Mouse (Mus musculus): Measurements from ENCODE around the gene Eps8l3. TPM values are rescaled to one million over a fixed set of nuclear protein-coding genes. Genes with fewer than 3 reads are reported as not detected.

Eps8l3 gene
- not detected in 2 replicates for polyA plus RNA-seq (2012; rRNA removed; ENCODE audit: low replicate concordance)

DNA sequence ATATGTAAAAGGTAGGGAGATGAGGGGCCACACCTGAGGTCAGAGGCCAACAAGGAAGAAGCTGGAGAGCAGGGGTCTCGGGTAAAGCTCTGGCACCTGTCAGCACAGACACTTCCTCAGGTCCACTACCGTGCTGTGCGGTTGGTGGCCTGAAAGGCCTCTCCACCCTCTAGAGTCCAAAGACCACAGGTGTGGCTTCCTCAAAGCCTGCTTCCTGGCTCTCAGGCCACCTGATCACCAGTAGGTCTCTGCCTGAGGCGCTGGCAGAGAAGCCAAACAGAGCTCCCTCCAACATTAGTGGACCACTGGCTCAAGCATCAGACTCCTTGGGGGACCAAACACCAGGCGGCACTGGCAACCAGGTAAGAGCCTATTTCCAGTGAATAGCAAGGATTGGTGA lies at the start of gene Eps8l3:
TSS of gene Eps8l3 (plus strand) at position 225 of the 400 bp plus-strand sequence.

DNA sequence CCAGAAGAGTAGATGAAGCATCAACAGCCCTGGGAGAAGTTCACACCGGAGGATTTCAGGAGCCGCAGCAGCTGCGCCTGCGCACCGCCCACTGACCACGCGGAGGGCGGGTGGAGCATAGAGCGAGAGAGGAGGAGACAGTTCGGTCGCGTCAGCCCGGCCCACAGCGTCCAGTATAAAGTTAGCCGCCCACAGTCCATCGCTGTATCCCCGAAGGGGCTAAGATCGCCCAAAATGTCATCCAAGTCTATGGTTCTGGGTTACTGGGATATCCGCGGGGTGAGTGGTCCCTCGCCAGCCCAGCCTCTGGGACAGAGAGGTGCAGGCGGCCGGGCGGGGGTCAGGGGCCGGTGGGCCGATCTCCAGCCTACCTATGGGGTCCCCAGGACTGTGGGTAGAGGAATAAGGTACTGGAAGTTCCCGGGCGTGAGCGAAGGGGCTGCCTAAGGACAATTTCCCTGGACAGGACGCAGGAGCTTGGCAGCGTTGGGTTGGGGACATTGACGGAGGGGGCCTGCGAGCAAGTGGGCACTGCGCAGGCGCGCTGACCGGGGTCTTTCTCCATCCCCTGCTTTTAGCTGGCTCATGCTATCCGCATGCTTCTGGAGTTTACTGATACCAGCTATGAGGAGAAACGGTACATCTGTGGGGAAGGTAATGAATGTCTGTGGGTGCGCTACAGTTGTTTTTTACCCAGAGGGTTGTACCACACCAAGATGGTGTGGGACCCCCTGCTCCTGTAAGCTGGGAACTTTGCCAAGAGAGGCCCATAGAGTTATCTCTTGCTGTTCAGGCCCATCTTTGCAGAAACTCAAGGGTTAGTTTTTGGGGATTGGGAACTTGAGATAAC lies 18.9 kb downstream of the Eps8l3 start, which contains the start of gene Gstm5:
TSS of gene Gstm5 (plus strand) at position 102 of the 850 bp plus-strand sequence.

DNA sequence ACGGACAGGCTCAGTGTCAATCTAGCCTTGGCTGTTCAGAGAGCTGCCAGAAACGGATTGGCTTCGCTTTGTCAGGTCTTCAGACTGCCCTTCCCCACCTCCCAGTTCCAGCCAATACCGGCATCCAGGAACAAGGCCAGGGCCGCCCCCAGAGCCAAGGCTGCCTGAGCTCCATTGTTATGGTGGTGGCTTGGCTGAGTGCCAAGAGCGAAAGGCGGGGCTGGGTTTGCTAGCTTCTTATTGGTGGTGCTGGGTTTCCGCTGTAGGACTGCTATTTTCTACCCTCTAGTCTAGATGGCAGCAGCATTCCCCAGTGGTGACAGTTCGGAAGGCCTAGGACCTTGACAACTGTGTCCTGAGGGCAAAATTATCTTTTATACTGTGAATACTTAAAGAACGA lies 54.6 kb downstream of the Eps8l3 start, which contains the start of gene Gstm7:
TSS of gene Gstm7 (minus strand) at position 148 of the 400 bp plus-strand sequence.

Other genes with a start within 250 kb of the Eps8l3 start
- not detected in 2 replicates for gene Gm10961, start 245.9 kb upstream of the Eps8l3 start, polyA plus RNA-seq (2012; rRNA removed; ENCODE audit: low replicate concordance)
- gene Strip1, start 245.5 kb upstream of the Eps8l3 start, polyA plus RNA-seq (2012; rRNA removed; ENCODE audit: low replicate concordance) = 44.2 and 61.5 TPM in 2 replicates
- 36.8 and 108 TPM in 2 replicates for gene Ahcyl1, start 180.7 kb upstream of the Eps8l3 start, polyA plus RNA-seq (2012; rRNA removed; ENCODE audit: low replicate concordance)
- gene Csf1, start 116.8 kb upstream of the Eps8l3 start, polyA plus RNA-seq (2012; rRNA removed; ENCODE audit: low replicate concordance) = 49.2 and 53.3 TPM in 2 replicates
- 19.5 and 56.4 TPM in 2 replicates for gene Gstm5, start 18.6 kb downstream of the Eps8l3 start, polyA plus RNA-seq (2012; rRNA removed; ENCODE audit: low replicate concordance)
- 4.8 and 13.3 TPM in 2 replicates for gene Gstm7, start 54.6 kb downstream of the Eps8l3 start, polyA plus RNA-seq (2012; rRNA removed; ENCODE audit: low replicate concordance)
- 1.0 and 2.0 TPM in 2 replicates for gene Gstm6, start 66.5 kb downstream of the Eps8l3 start, polyA plus RNA-seq (2012; rRNA removed; ENCODE audit: low replicate concordance)
- 1.1 TPM in 1 of 2 replicates, not detected in the other for gene Gstm3, start 92.1 kb downstream of the Eps8l3 start, polyA plus RNA-seq (2012; rRNA removed; ENCODE audit: low replicate concordance)
- 110 and 283 TPM in 2 replicates for gene Gstm2, start 109.2 kb downstream of the Eps8l3 start, polyA plus RNA-seq (2012; rRNA removed; ENCODE audit: low replicate concordance)
- gene Gstm1, start 140.7 kb downstream of the Eps8l3 start, polyA plus RNA-seq (2012; rRNA removed; ENCODE audit: low replicate concordance) = 833 and 1,200 TPM in 2 replicates
- gene Gstm4, start 167.7 kb downstream of the Eps8l3 start, polyA plus RNA-seq (2012; rRNA removed; ENCODE audit: low replicate concordance) = 18.5 and 36.0 TPM in 2 replicates
- gene Ampd2, start 209.4 kb downstream of the Eps8l3 start, polyA plus RNA-seq (2012; rRNA removed; ENCODE audit: low replicate concordance) = 116 and 159 TPM in 2 replicates
- gene Gnat2, start 215.6 kb downstream of the Eps8l3 start, polyA plus RNA-seq (2012; rRNA removed; ENCODE audit: low replicate concordance) = 0.10 and 0.18 TPM in 2 replicates